In the genomic region with DNA sequence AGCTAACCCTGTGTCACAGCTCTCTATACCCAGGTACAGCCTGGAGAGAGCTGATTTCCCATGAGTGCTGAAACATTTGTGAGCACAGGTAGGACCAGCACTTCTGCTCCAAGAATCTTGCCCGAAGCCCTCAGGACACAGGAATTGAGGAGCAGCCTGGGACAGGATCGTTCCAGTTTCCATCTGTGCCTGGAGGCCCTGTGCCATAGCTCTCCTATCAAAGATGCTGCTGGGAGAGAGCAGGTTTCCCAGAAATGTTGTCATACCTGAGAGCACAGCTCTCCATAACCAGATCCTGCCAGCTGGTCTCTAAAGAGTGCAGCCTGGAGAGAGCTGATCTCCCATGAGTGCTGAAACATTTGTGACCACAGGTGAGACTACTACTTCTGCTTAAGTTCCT, we compare ENCODE assay signal across 13 mouse cellular contexts.
DNase-seq lines count a peak whose midpoint lies in the region.
"Had no signal": no experiment of that assay in that cellular context is flagged by ENCODE, and none has a peak within 500 bp of the region (broad histone marks: within the 10 kb centered on the region; RNA-seq: fewer than 3 reads in every experiment).

No protein-coding gene starts in this region.

- peak; percentile 46 for DNase-seq in cerebellum, adult 11 months
- DNase-seq in cerebellum, adult 18-20 months, result peak; percentile 62 to 74
- DNase-seq in cerebellum, adult 9-11 months, result peak; percentile 83
- peak; percentile 59 to 63 for DNase-seq in cerebellum, postnatal 36 days
- DNase-seq in natural killer cell, adult 2 months (ENCODE audit: low spot score in 2 of 2), result no peak
- DNase-seq in thymus, postnatal 4 days, result no peak
- DNase-seq in layer of hippocampus, postnatal 14 days (ENCODE audit: low spot score in 2 of 2), result no peak
- DNase-seq: adrenal gland, adult 2 months; adrenal gland, postnatal 25 days; embryo, embryonic 11 days; gastrocnemius, postnatal 25 days; heart, postnatal 36 days; kidney, adult 18-20 months had no signal

Comparison
In these comparisons a context has a peak if more than half of its experiments do, and no peak if none do; other contexts are left out.
1. DNase-seq: peak in cerebellum, adult 11 months (single experiment), cerebellum, adult 18-20 months (2 of 2), cerebellum, adult 9-11 months (single experiment) and cerebellum, postnatal 36 days (2 of 2); none in natural killer cell, adult 2 months (0 of 2), thymus, postnatal 4 days (single experiment) and layer of hippocampus, postnatal 14 days (0 of 2).